Mouse (Mus musculus) right cerebral cortex, adult 18-20 months (tissue): ENCODE measurements around the gene Ndel1.

Experiments used
- DNase-seq: peaks from one replicate; pipeline ENCODE4 v3.0.0; 2022; ENCODE audit warnings: mixed read lengths

Gene Ndel1

GRCm38 (mm10) chr11:68892233-68892832, 20.7 kb upstream of the Ndel1 start:
- DNase-seq = no peak

GRCm38 (mm10) chr11:68891823-68892222, 20.2 kb upstream of the Ndel1 start:
- no peak for DNase-seq

- no peak for DNase-seq
Measured at GRCm38 (mm10) chr11:68890625-68891024, 19.0 kb upstream of the Ndel1 start.

- DNase-seq = no peak
Measured at GRCm38 (mm10) chr11:68888653-68889052, 17.0 kb upstream of the Ndel1 start.

GRCm38 (mm10) chr11:68888253-68888652, 16.6 kb upstream of the Ndel1 start, which contains the start of gene Rnf222:
Rnf222 (plus strand) TSS chr11:68888553.
- DNase-seq = no peak

- no peak for DNase-seq
Measured at GRCm38 (mm10) chr11:68886091-68886490, 14.4 kb upstream of the Ndel1 start.

- no peak for DNase-seq
Measured at GRCm38 (mm10) chr11:68884368-68884767, 12.7 kb upstream of the Ndel1 start.

GRCm38 (mm10) chr11:68883843-68884242, 12.2 kb upstream of the Ndel1 start:
- DNase-seq = no peak

GRCm38 (mm10) chr11:68882107-68882506, 10.4 kb upstream of the Ndel1 start:
- no peak for DNase-seq

GRCm38 (mm10) chr11:68878811-68879210, 7.2 kb upstream of the Ndel1 start:
- DNase-seq = no peak

GRCm38 (mm10) chr11:68874841-68875240, 3.2 kb upstream of the Ndel1 start:
- DNase-seq = peak; percentile 52

- no peak for DNase-seq
Measured at GRCm38 (mm10) chr11:68871277-68871676, 381 bp downstream of the Ndel1 start.

GRCm38 (mm10) chr11:68864544-68865189, 7.0 kb downstream of the Ndel1 start:
- DNase-seq = no peak

- DNase-seq = no peak
Measured at GRCm38 (mm10) chr11:68863631-68864091, 8.0 kb downstream of the Ndel1 start.

GRCm38 (mm10) chr11:68862260-68862659, 9.4 kb downstream of the Ndel1 start:
- no peak for DNase-seq

GRCm38 (mm10) chr11:68859943-68860593, 11.6 kb downstream of the Ndel1 start:
- DNase-seq = no peak

- DNase-seq = no peak
Measured at GRCm38 (mm10) chr11:68857329-68857728, 14.3 kb downstream of the Ndel1 start.

- DNase-seq = no peak
Measured at GRCm38 (mm10) chr11:68854621-68855020, 17.0 kb downstream of the Ndel1 start.

GRCm38 (mm10) chr11:68853611-68854401, 17.9 kb downstream of the Ndel1 start:
- no peak for DNase-seq

- peak; percentile 100 for DNase-seq
Measured at GRCm38 (mm10) chr11:68852932-68853409, 18.7 kb downstream of the Ndel1 start.

GRCm38 (mm10) chr11:68852486-68852901, 19.2 kb downstream of the Ndel1 start:
- peak; percentile 77 for DNase-seq

- no peak for DNase-seq
Measured at GRCm38 (mm10) chr11:68851644-68852485, 19.8 kb downstream of the Ndel1 start.
